Mouse (Mus musculus): ENCODE results near the gene Clasp1.
"Not testable (repeated sequence)": the region's sequence is repeated elsewhere in the genome, so short reads cannot be mapped to it uniquely, and the experiment has no call there.

GRCm38 (mm10) chr1:118621055-118621454 is 232.2 kb downstream of the Clasp1 start:
- TF ChIP-seq POLR2A (IDR thresholded peaks at IDR 0.05; ENCODE audit: borderline replicate concordance, low read depth, low read length); CTCF (IDR thresholded peaks at IDR 0.05; ENCODE audit: low read depth, low read length): not testable (repeated sequence)
